In the genomic region with DNA sequence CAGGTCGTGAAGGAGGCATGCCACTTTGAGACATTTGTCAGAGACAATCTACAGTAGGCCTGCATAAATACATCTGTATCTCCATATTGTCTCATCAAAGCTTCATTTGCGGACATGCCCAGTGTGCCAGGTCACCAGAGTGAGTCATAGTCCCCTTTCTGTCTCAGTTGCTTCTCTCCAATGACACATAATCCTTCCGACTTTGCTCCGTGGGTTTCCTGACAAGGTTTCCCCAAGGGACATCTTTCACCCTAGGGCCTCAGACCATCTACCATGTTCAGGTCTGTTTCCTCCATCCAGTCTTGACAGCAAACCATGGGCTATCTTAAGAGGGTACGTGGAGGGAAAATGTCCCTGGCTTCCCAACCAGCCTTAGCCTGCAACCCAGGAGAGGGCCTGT, we compare ENCODE assay signal across 27 mouse cellular contexts. TPM values are rescaled to one million over a fixed set of nuclear protein-coding genes. Genes with fewer than 3 reads are reported as not detected.
"Had no signal": no experiment of that assay in that cellular context is flagged by ENCODE, and none has a peak within 500 bp of the region (broad histone marks: within the 10 kb centered on the region; RNA-seq: fewer than 3 reads in every experiment).

No protein-coding gene starts in this region.

- H3K36me3 ChIP-seq: liver, embryonic 12.5 days; midbrain, embryonic 10.5 days; midbrain, embryonic 12.5 days; midbrain, embryonic 15.5 days; neural tube, embryonic 13.5 days; stomach, embryonic 15.5 days had no signal

- DNase-seq: lung, adult 18-20 months; lung, embryonic 14.5 days; lung, postnatal 10 days; lung, postnatal 4 days; right cerebral cortex, postnatal 14 days; thymus, postnatal 14 days; thymus, postnatal 36 days had no signal

- H3K9ac ChIP-seq: liver, embryonic 12.5 days; liver, embryonic 14.5 days; lung, embryonic 14.5 days; midbrain, embryonic 12.5 days; midbrain, embryonic 15.5 days; neural tube, embryonic 13.5 days; stomach, embryonic 15.5 days had no signal

- H3K9me3 ChIP-seq: liver, embryonic 12.5 days; midbrain, embryonic 10.5 days; midbrain, embryonic 12.5 days; midbrain, embryonic 15.5 days; neural tube, embryonic 13.5 days; stomach, embryonic 15.5 days had no signal

- H3K27me3 ChIP-seq: liver, embryonic 12.5 days; midbrain, embryonic 12.5 days; midbrain, embryonic 15.5 days; neural tube, embryonic 13.5 days; stomach, embryonic 15.5 days had no signal

- H3K4me1 ChIP-seq: liver, embryonic 12.5 days; midbrain, embryonic 10.5 days; midbrain, embryonic 12.5 days; midbrain, embryonic 15.5 days; neural tube, embryonic 13.5 days; stomach, embryonic 15.5 days had no signal

- H3K4me3 ChIP-seq: liver, embryonic 12.5 days; midbrain, embryonic 10.5 days; midbrain, embryonic 12.5 days; midbrain, embryonic 15.5 days; neural tube, embryonic 13.5 days; stomach, embryonic 15.5 days had no signal

- H3K4me2 ChIP-seq: liver, embryonic 12.5 days; lung, embryonic 14.5 days; midbrain, embryonic 12.5 days; midbrain, embryonic 15.5 days; neural tube, embryonic 13.5 days; stomach, embryonic 15.5 days had no signal

- H3K27ac ChIP-seq: liver, embryonic 12.5 days; liver, embryonic 14.5 days; midbrain, embryonic 10.5 days; midbrain, embryonic 12.5 days; midbrain, embryonic 15.5 days; neural tube, embryonic 13.5 days; stomach, embryonic 15.5 days; stomach, postnatal 0 days had no signal

- ATAC-seq: liver, embryonic 12.5 days; midbrain, embryonic 15.5 days had no signal

RNA-seq across cellular contexts. Expression of gene Pdcd1, which starts 1.2 kb away (rescaled TPM):
- total RNA-seq: midbrain, postnatal 0 days; monocyte, adult 5-6 weeks had no signal
- polyA plus RNA-seq: liver, embryonic 12.5 days; liver, embryonic 16.5 days; midbrain, embryonic 12.5 days; midbrain, embryonic 15.5 days; midbrain, postnatal 0 days; neural tube, embryonic 11.5 days; stomach, postnatal 0 days; testis, adult 2 months had no signal

RNA-seq across cellular contexts. Expression of gene Neu4, which starts 30.9 kb away (rescaled TPM):
- total RNA-seq: megakaryocyte, adult 5-6 weeks; megakaryocyte-erythroid progenitor cell, adult 5-6 weeks; monocyte, adult 5-6 weeks; neutrophil, adult 5-6 weeks had no signal
- polyA plus RNA-seq: liver, embryonic 12.5 days; liver, embryonic 14.5 days; liver, embryonic 16.5 days; lung, embryonic 14.5 days; lung, embryonic 16.5 days; midbrain, embryonic 10.5 days; midbrain, embryonic 12.5 days; midbrain, embryonic 15.5 days; neural tube, embryonic 11.5 days; neural tube, embryonic 13.5 days; spleen, adult 2 months; stomach, embryonic 15.5 days; stomach, postnatal 0 days; testis, adult 2 months; thymus, postnatal 0 days; urinary bladder, adult 2 months had no signal
